Mouse (Mus musculus) forebrain, embryonic 14.5 days (tissue): ENCODE measurements around the gene Strap. TPM values are rescaled to one million over a fixed set of nuclear protein-coding genes. Genes with fewer than 3 reads are reported as not detected.

ENCODE experiments used
- ATAC-seq: fragments of 200-750 bp; cut with Nextera tagmentation; 2 replicates; pipeline ENCODE4 v1.8.0; 2017; ENCODE audit warnings: mild to moderate bottlenecking, moderate library complexity
- DNase-seq: peaks from one replicate; pipeline ENCODE4 v3.0.0-alpha.2; 2015; ENCODE audit warnings: low spot score
- H3K27ac ChIP-seq: fragments of 300-500 bp; sonication (generic); 2 replicates; pipeline ENCODE4 v1.5.1; 2014; ENCODE audit warnings: low read depth, mild to moderate bottlenecking, control low read depth, low read length, moderate library complexity
- H3K27me3 ChIP-seq: fragments of 300-500 bp; sonication (generic); replicated peaks from 2 replicates; pipeline ENCODE4 v1.6.1; 2014; ENCODE audit warnings: low read length, control low read depth, mixed read lengths; ENCODE audit not compliant: control insufficient read depth, insufficient read depth
- H3K36me3 ChIP-seq: fragments of 300-500 bp; sonication (generic); 2 replicates; pipeline ENCODE4 v1.6.1; 2014; ENCODE audit warnings: low read length, control low read depth; ENCODE audit not compliant: control insufficient read depth, insufficient read depth
- H3K4me1 ChIP-seq: fragments of 300-500 bp; sonication (generic); 2 replicates; pipeline ENCODE4 v1.6.1; 2014; ENCODE audit warnings: antibody characterized with exemption, low read length, control low read depth; ENCODE audit not compliant: control insufficient read depth, insufficient read depth
- H3K4me2 ChIP-seq: fragments of 300-500 bp; sonication (generic); 2 replicates; pipeline ENCODE4 v1.6.1; 2014; ENCODE audit warnings: mild to moderate bottlenecking, control low read depth, low read length
- H3K4me3 ChIP-seq: fragments of 300-500 bp; sonication (generic); 2 replicates; pipeline ENCODE4 v1.5.1; 2014; ENCODE audit warnings: low read depth, low read length, control low read depth
- H3K9ac ChIP-seq: fragments of 300-500 bp; sonication (generic); 2 replicates; pipeline ENCODE4 v1.6.1; 2014; ENCODE audit warnings: mild to moderate bottlenecking, low read length, control low read depth, moderate library complexity
- H3K9me3 ChIP-seq: fragments of 300-500 bp; sonication (generic); replicated peaks from 2 replicates; pipeline ENCODE4 v1.6.1; 2016; ENCODE audit warnings: low read length, control low read depth, mixed read lengths; ENCODE audit not compliant: control insufficient read depth
- WGBS: fragments of 180-500 bp; shearing (Covaris S2); extraction: QIAGEN DNeasy Blood & Tissue Kit; methylation state at CpG from one replicate; pipeline ENCODE4 v1.1.7; 2014; 5-methylcytosine and 5-hydroxymethylcytosine counted together
- polyA plus RNA-seq: library from polyadenylated mRNA; unstranded; fragments of >200 nt; fragmentation: Nextera tagmentation; extraction: Ambion mirVana; gene quantifications from 2 replicates; pipeline ENCODE4 v1.2.1, GENCODE M21; 2014

The Strap gene
- polyA plus RNA-seq, 1 experiment from 2014 or later = 209 TPM

DNA sequence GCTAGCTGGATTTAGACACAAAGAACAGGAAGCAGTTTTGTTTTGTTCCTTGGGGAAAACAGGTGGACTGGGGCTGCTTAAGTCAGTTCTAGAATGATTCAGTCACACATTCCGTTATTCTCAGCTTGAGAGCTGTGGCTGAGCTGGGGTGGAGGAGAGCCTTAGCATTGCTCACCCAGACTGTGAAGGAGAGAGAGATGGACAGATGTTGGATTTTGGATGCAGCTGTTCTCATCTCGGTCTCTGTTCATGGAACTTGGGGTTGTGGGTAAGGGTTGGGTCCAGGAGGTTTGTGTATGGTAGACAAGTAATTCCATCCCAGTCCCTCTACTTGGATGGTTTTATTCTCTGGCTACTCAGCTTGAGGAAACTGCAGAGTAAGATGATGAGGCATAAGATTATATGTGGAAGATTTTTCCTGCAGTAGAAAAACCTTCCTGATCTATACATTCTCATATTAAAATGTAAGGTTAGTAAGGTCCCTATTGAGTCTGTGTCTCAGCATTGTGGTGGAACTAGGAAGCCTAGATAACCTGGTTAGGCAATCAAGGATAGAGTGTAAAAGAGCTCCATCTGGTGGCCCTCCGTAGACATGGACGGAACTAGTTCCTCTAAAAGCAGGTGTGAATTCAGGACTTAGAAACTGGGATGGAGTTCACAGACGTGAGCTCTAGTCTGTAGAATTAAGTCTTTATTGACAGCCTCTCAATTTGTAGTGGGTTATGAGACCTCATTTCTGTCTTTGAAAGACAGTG lies 12.5 kb downstream of the Strap start:
- 72% methylated on average over 5 of the region's 5 CpGs for WGBS

DNA sequence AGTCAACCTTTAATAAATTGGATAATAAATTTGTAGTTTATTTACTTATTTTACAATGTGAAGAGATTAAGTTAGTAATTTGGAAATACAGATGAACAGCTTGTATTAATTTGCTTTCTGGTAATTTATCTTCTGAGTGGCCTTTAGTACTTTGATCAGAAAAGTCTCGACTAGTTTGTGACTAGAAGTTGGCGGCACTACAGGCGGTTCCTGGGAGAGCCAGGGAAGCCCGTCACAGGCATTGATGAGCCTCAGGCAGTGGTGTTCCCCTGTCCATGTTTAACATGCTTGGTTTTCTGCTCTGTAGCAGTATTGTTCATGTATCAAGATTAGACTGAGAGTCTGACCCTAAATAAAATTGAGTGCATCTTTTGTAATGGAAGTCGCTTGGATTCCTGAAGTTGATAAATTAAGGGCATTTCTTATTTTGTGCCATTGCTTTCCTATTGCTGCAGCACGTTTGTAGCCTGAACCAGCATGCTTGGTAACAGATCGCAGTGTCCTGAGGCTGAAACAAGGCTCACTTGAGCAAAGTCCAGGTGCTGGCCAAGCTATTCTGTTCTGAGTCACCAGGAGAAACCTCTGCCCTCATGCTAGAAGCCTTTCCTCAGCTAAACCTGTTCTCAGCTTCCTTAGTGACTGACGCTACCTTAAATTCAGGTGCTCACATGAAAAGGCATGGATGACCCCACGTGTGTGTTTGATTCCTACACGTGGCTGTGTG lies 16.8 kb downstream of the Strap start:
- peaks cover 3% of the 10 kb centered on the region; the same call in 1 of the 2 replicates for H3K4me1 ChIP-seq
- H3K9me3 ChIP-seq = no peaks in the 10 kb centered on the region
- no peak overlapping the region for H3K4me3 ChIP-seq
- H3K36me3 ChIP-seq = peaks cover 55% of the 10 kb centered on the region
- DNase-seq = no peak
- ATAC-seq = no peak
- H3K27me3 ChIP-seq = no peaks in the 10 kb centered on the region
- WGBS = 89% methylated on average over 10 of the region's 10 CpGs
- no peak overlapping the region for H3K4me2 ChIP-seq
- H3K9ac ChIP-seq = no peak overlapping the region
- no peak overlapping the region for H3K27ac ChIP-seq

More for the DNA sequence above, 12.5 kb downstream of the Strap start:
- Histone ChIP-seq H3K27ac (no peak overlapping the region), H3K9me3 (no peaks in the 10 kb centered on the region), H3K27me3 (no peaks in the 10 kb centered on the region), H3K4me1 (no peaks in the 10 kb centered on the region), H3K9ac (no peak overlapping the region), H3K36me3 (peaks cover 89% of the 10 kb centered on the region), H3K4me2 (no peak overlapping the region), H3K4me3 (no peak overlapping the region)
- peak; percentile 56 for DNase-seq
- ATAC-seq = no peak

DNA sequence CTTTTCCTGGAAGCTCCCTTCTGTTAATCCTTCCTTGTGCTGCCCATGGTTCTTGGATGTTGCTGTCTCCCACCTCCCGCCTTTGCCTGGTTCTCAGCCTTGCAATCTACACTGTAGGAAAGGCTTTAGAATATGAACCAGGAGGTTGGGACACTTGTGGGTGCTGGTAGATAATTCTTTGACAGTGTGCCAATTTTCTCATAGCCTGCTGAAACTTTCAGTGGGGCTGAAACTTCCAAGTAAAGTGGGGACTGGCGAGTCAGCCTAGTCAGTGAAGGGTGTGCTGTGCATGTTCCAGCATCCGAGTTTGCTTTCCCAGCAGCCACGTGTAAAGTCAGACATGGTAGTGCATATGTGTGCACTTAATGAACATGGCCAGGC lies 17.4 kb downstream of the Strap start:
- H3K9ac ChIP-seq = no peak overlapping the region
- no peaks in the 10 kb centered on the region for H3K9me3 ChIP-seq
- no peaks in the 10 kb centered on the region for H3K27me3 ChIP-seq
- no peak overlapping the region for H3K4me3 ChIP-seq
- peaks cover 50% of the 10 kb centered on the region for H3K36me3 ChIP-seq
- peaks cover 3% of the 10 kb centered on the region; the same call in 1 of the 2 replicates for H3K4me1 ChIP-seq
- WGBS = 94% methylated on average over 4 of the region's 4 CpGs
- ATAC-seq = no peak
- H3K4me2 ChIP-seq = no peak overlapping the region
- no peak for DNase-seq
- no peak overlapping the region for H3K27ac ChIP-seq

DNA sequence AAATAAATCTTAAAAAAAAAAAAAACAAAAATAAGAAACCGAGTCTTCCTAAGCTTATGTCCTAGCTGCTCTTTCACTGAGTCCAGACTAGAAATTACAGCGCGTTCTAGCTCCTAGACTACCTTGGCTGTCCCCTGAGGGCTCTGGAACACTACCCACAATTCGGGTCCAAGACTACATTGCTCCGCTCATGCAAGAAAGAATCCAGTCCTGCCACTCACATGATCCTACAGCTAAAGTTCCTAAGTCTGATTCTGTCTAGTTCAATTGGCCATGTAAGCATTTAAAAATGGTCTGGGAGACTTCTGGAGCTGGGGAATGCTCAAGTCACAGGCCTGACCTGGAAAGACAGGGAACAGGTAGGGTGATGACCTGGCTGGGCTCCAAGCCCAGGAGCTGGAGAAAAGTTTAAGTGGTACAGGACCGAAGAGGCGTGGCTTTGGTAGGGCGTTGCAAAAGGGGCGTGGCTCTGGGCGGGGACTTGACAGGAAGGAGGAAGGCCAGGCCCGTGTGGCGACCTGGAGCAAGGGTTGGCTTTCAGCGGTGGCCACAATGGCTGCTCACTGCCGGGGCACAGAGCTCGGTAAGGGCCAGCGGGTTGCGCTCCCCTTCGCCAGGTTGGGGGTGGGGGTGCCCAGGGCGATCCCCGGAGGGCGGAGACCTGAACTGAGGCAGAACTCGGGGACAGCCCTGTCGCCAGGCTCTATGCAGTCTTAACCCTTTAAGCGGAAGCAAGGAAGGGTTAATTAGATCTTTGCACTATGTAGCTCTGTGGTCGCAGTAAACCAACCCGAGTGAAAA lies 19.4 kb downstream of the Strap start, which contains the start of gene Dera:
TSS of gene Dera (plus strand) at position 491 of the 801 bp plus-strand sequence.
- DNase-seq (peak; percentile 73), ATAC-seq (peak; percentile 78)
- H3K9me3 ChIP-seq = no peaks in the 10 kb centered on the region
- peaks cover 3% of the 10 kb centered on the region; the same call in 1 of the 2 replicates for H3K4me1 ChIP-seq
- peak within 1 kb of the TSS; percentile 45 for H3K4me3 ChIP-seq
- no peaks in the 10 kb centered on the region for H3K27me3 ChIP-seq
- H3K36me3 ChIP-seq = peaks cover 30% of the 10 kb centered on the region
- no peak within 1 kb of the TSS for H3K27ac ChIP-seq
- H3K4me2 ChIP-seq = peak within 1 kb of the TSS; percentile 68
- WGBS = 11% methylated on average over 26 of the region's 26 CpGs
- peak within 1 kb of the TSS; percentile 63 for H3K9ac ChIP-seq

DNA sequence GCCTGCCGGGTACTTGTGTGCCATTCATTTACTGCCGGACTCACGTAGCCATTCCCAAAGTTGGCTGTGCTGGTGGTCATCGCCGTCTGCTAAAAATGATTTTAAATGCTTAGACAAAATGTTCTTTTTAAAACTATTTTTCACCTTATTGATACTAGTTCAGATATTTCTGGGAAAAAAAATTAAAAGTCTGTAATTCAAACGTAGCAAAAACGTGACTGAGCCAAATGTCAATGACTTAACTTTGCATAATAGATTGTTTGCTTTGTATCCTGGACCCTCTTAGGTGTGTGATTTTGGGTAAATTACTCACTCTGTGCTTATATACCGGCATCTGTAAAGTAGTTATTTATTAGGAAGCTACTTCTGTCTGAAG lies 20.0 kb downstream of the Strap start:
- Histone ChIP-seq H3K27ac (no peak overlapping the region), H3K4me1 (peaks cover 3% of the 10 kb centered on the region; the same call in 1 of the 2 replicates), H3K9ac (peak overlapping the region; percentile 63), H3K4me2 (peak overlapping the region; percentile 68), H3K9me3 (no peaks in the 10 kb centered on the region), H3K36me3 (peaks cover 24% of the 10 kb centered on the region), H3K4me3 (peak overlapping the region; percentile 45), H3K27me3 (no peaks in the 10 kb centered on the region)
- no peak for DNase-seq
- WGBS = 6% methylated on average over 8 of the region's 8 CpGs
- ATAC-seq = no peak

DNA sequence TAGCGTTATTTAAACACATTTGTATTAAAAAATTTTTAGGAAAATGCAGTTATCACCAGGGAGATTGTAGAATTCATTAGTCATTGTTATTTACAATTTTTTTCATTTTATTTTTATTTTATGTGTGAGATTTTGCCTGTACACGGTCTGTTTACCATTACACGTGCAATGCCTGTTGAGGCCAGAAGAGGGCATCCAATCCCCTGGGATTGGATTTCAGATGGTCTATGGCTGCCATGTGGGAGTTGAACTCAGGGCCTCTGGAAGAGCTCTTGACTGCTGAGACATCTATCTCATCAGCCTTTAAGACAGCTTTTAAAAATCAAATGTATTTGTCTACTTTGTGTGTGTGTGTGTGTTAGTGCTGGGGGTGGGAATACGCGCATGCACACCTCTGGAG lies 21.4 kb downstream of the Strap start:
- H3K27ac ChIP-seq = no peak overlapping the region
- no peak overlapping the region for H3K4me2 ChIP-seq
- H3K4me1 ChIP-seq = peaks cover 3% of the 10 kb centered on the region; the same call in 1 of the 2 replicates
- H3K9me3 ChIP-seq = no peaks in the 10 kb centered on the region
- WGBS = 71% methylated on average over 5 of the region's 5 CpGs
- ATAC-seq (no peak), DNase-seq (peak; percentile 35)
- H3K4me3 ChIP-seq = no peak overlapping the region
- H3K36me3 ChIP-seq = peaks cover 15% of the 10 kb centered on the region
- H3K27me3 ChIP-seq = no peaks in the 10 kb centered on the region
- H3K9ac ChIP-seq = no peak overlapping the region

DNA sequence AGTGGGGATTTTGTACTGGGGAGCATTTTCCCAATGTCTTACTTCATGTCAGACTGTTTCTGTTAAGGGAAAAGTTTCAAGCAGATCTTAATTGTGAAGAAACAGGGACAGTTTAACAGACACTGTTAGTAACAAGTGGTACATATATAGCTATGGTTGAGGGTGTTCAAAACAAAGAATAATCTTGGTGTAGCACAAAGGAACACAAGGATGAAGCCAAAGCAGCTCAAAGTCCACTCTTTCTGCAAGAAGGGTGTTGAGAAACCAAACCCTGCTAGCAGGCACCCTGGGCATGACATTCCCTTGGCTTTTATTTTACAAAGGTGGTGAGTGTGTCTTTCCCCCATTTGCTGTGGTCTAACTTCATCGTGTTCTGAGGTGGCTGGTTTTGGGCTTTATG lies 23.0 kb downstream of the Strap start:
- no peak for DNase-seq
- Histone ChIP-seq H3K36me3 (0 out of 2 replicates have a peak, but pooled peaks cover 3% of the 10 kb centered on the region), H3K4me3 (no peak overlapping the region), H3K27me3 (no peaks in the 10 kb centered on the region), H3K9me3 (no peaks in the 10 kb centered on the region), H3K4me2 (no peak overlapping the region), H3K4me1 (peaks cover 3% of the 10 kb centered on the region; the same call in 1 of the 2 replicates), H3K9ac (no peak overlapping the region), H3K27ac (no peak overlapping the region)
- WGBS = 89% methylated on average over 1 of the region's 1 CpGs
- no peak for ATAC-seq

DNA sequence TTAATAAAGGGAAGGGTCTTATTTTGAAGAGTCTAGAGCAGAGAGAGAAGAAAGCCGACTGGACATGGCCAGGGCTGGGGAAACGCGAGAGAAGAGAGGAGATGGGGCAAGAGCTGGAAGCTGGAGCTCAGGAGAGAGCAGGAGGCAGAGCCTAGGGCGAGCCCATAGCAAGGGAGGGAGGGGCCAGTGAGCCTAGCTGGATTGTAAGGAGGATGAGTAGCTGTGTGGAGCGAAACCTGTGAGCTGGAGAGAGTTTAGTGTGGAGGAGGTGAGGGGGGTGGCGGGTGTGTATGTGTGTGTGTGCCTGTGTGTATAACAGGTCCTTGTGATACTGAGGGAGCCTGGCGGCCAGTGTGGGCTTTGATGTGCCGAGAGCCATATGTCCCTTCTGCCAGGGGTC lies 24.8 kb downstream of the Strap start:
- Histone ChIP-seq H3K4me3 (no peak overlapping the region), H3K9me3 (no peaks in the 10 kb centered on the region), H3K27ac (no peak overlapping the region), H3K4me2 (no peak overlapping the region), H3K36me3 (no peaks in the 10 kb centered on the region), H3K9ac (no peak overlapping the region), H3K27me3 (no peaks in the 10 kb centered on the region), H3K4me1 (no peaks in the 10 kb centered on the region)
- WGBS = 58% methylated on average over 8 of the region's 8 CpGs
- DNase-seq = no peak
- peak; percentile 40; the same call in 1 of the 2 replicates for ATAC-seq
